Mouse (Mus musculus): ENCODE measurements at regions not wholly inside any gene's neighbourhood (a gene's known extent, or its start where the extent isn't known, plus 50 kb on each side); places are given as distances from the start of the nearest gene placed in this dataset.

DNA sequence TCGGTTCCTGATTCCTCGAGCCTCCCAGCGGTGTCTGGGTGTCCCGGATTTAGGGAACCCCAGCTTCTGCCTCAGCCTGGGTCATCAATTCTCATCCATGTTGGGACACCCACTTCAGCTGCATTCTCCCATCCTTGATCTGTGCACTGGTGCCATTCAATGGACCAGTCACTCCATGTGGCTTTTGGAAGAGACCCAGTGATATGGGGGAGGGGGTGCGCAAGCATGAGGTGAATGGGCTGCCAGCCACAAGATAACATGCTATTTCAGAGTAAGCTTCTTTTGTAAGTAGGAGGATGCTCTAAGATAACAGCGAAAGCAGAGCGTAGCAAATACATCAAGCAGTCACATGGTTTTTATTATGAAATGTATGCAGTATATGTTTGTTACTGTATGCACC is 963.1 kb downstream of the 4930447A16Rik start:
- Histone ChIP-seq H3K9ac (no peak overlapping the region), H3K9me3 (replicated peaks) (no peaks in the 10 kb centered on the region), H3K4me1 (peaks cover 43% of the 10 kb centered on the region), H3K27me3 (replicated peaks) (no peaks in the 10 kb centered on the region), H3K36me3 (no peaks in the 10 kb centered on the region), H3K4me2 (no peak overlapping the region), H3K4me3 (no peak overlapping the region), H3K27ac (no peak overlapping the region)
- WGBS (ENCODE audit: insufficient replicate concordance) = 67% methylated on average over 7 of the region's 7 CpGs
- no peak for ATAC-seq

DNA sequence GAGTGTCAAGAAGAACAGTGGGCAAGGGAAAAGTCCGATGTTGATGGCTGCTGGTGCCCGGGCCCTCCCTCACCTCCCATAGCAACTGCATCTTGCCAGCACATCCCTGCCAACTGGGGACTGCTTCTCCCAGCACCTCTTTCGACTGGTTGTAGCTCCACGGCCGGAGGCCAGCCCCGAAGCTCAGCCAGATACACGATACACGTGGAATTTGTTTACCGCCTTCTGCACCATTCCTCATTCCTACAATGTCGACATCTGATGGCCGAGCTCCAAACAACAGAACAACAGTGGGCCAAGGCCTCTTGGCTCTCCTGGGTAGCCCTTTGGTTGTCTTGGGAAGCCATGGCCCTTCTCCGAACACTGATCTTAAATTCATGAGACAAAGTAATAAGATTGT is 965.1 kb downstream of the 4930447A16Rik start:
- no peak for ATAC-seq
- H3K27ac ChIP-seq = no peak overlapping the region

DNA sequence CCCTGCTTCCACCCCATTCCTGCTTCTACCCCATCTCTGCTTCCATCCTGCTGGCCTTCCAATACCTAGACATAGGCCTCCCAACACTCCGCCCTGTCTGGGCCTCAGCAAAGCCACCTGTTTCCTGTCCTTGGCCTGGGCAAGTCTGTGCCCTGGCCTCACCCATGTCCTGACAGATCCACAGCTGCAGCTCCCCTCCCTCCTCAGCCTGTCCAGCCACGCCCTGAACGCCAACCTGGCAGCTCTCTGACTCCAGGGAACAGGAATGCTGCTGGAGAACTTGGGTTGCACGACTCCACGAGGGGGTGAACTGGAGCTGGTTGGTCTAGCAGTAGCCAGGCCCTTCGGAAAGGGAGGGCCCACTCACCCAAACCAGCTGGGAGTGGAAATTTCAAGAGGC is 966.1 kb downstream of the 4930447A16Rik start:
- no peaks in the 10 kb centered on the region for H3K36me3 ChIP-seq
- peak; percentile 52; the same call in 1 of the 2 replicates for ATAC-seq
- H3K9ac ChIP-seq = no peak overlapping the region; the same call in 1 of the 2 replicates
- no peaks in the 10 kb centered on the region for H3K27me3 ChIP-seq (replicated peaks)
- no peak overlapping the region for H3K4me3 ChIP-seq
- peaks cover 22% of the 10 kb centered on the region for H3K4me1 ChIP-seq
- no peak overlapping the region for H3K27ac ChIP-seq
- H3K9me3 ChIP-seq (replicated peaks) = no peaks in the 10 kb centered on the region
- peak overlapping the region; percentile 19; the same call in 1 of the 2 replicates for H3K4me2 ChIP-seq
- 42% methylated on average over 6 of the region's 6 CpGs for WGBS (ENCODE audit: insufficient replicate concordance)

More for the DNA sequence above, 965.1 kb downstream of the 4930447A16Rik start:
- H3K27me3 ChIP-seq (replicated peaks) = no peaks in the 10 kb centered on the region
- H3K9me3 ChIP-seq (replicated peaks) = no peaks in the 10 kb centered on the region
- H3K9ac ChIP-seq = no peak overlapping the region
- H3K36me3 ChIP-seq = no peaks in the 10 kb centered on the region
- H3K4me2 ChIP-seq = no peak overlapping the region
- WGBS (ENCODE audit: insufficient replicate concordance) = 74% methylated on average over 12 of the region's 12 CpGs
- no peak overlapping the region for H3K4me3 ChIP-seq
- peaks cover 26% of the 10 kb centered on the region for H3K4me1 ChIP-seq

DNA sequence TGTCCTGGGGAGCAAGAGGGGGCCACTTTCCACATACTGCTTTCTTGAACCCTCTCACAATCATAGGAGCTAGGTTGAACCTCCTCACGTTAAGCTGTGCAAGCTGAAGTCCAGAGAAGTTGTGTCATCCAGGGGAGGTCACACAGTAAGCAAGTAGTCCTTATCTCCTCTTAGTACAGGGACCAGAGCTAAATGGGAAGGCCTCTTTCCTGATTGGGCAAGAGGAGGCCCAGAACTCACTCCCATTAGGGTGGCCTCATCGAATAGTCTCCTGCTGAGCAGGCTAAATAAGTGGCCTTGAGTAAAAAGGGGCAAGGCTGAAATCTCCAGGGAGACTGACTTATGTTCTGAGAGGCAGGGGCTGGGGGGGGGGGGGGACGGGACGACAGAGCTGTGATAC is 966.5 kb downstream of the 4930447A16Rik start:
- peak; percentile 81 for ATAC-seq
- WGBS (ENCODE audit: insufficient replicate concordance) = 14% methylated on average over 4 of the region's 4 CpGs
- H3K27ac ChIP-seq = no peak overlapping the region
- no peak overlapping the region; the same call in 1 of the 2 replicates for H3K9ac ChIP-seq
- H3K4me3 ChIP-seq = no peak overlapping the region
- H3K4me1 ChIP-seq = peaks cover 21% of the 10 kb centered on the region
- peak overlapping the region; percentile 19; the same call in 1 of the 2 replicates for H3K4me2 ChIP-seq
- no peaks in the 10 kb centered on the region for H3K9me3 ChIP-seq (replicated peaks)
- H3K36me3 ChIP-seq = no peaks in the 10 kb centered on the region
- H3K27me3 ChIP-seq (replicated peaks) = no peaks in the 10 kb centered on the region

DNA sequence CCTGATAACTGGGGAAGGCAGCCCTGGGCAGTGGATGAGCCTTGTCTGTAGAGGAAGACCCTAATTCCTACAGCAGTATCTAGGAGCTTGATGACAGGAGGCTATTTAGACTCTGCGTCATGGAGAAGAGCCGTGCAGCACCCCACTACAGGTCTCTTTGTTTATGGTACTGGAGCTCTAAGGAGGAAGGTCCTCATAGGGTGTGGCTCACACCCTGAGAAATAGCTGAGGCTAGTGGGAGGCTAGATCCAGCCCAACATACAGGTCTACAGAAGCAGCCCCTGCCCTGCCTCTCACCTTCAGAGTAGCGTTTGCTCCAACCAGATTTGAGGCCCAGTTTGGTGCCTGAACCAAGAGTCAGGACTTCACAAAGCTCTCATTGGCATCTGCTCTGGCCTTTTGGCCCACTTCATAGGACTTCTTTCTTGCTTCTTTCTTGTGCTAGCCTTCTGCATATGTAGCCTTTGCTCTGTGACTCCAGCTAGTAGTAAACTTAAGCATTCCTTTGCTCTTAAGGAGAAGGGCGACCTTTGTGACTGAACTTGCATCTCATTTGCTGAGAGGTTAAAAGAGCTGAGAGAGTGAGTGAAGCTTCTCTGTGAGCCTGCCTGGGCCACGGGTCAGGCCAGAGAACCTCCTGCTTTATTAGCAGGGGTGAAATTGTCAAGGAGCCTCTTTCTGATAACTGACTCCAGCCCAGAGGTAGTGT is 967.2 kb downstream of the 4930447A16Rik start:
- H3K36me3 ChIP-seq = no peaks in the 10 kb centered on the region
- no peaks in the 10 kb centered on the region for H3K9me3 ChIP-seq (replicated peaks)
- H3K4me2 ChIP-seq = 0 out of 2 replicates have a peak overlapping the region, but pooled peaks have one; percentile 8
- no peak overlapping the region for H3K27ac ChIP-seq
- no peak for ATAC-seq
- no peaks in the 10 kb centered on the region for H3K27me3 ChIP-seq (replicated peaks)
- 70% methylated on average over 5 of the region's 5 CpGs for WGBS (ENCODE audit: insufficient replicate concordance)
- no peak overlapping the region for H3K4me3 ChIP-seq
- H3K9ac ChIP-seq = no peak overlapping the region
- peaks cover 17% of the 10 kb centered on the region for H3K4me1 ChIP-seq

DNA sequence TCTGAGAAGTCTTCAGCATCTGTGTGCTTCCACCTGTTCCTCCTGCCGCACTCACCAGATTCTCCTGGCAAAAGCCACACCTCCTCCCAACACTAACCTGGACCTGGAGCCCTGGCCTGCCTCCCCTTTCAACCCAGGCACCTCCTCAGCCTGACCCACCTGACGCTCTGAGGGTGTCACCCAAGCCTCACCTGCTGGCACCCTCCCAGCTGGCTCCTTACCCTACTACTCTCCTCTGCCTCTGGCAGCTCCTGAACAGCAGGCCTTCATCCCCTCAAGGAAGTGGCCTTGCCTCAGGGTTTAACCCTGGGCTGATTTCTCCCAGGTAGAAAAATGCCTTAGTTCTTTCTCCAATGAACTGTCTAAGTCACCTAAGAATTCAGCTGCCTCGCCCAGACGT is 973.5 kb downstream of the 4930447A16Rik start:
- WGBS (ENCODE audit: insufficient replicate concordance) = 82% methylated on average over 4 of the region's 4 CpGs
- peaks cover 7% of the 10 kb centered on the region for H3K4me1 ChIP-seq
- no peak for ATAC-seq
- no peak overlapping the region for H3K4me3 ChIP-seq
- no peak overlapping the region for H3K27ac ChIP-seq
- no peak overlapping the region for H3K4me2 ChIP-seq
- no peaks in the 10 kb centered on the region for H3K36me3 ChIP-seq
- no peaks in the 10 kb centered on the region for H3K9me3 ChIP-seq (replicated peaks)
- H3K27me3 ChIP-seq (replicated peaks) = no peaks in the 10 kb centered on the region
- H3K9ac ChIP-seq = no peak overlapping the region

DNA sequence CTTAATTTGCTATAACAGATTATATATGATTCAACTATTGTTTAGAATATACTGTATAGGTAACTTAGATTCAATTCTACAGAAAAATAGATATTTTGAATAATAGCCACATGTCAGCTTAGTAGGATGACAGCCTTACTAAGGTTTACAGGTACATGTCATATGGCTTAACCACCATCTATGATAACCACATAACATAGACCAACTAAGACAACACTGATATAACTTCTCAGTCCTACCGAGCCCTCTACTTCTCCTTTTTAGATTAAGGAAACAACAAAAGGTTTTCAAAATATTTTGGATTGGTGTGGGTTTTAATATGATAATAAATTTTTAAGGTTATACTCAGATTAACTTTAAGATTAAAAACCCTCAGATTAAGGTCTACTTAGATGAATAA is 977.4 kb downstream of the 4930447A16Rik start:
- no peak for ATAC-seq
- no peaks in the 10 kb centered on the region for H3K36me3 ChIP-seq
- no peak overlapping the region for H3K4me3 ChIP-seq
- H3K9ac ChIP-seq = no peak overlapping the region
- no peak overlapping the region for H3K27ac ChIP-seq
- no peak overlapping the region for H3K4me2 ChIP-seq
- H3K4me1 ChIP-seq = peaks cover 41% of the 10 kb centered on the region
- 21% methylated on average over 1 of the region's 1 CpGs for WGBS (ENCODE audit: insufficient replicate concordance)
- H3K9me3 ChIP-seq (replicated peaks) = no peaks in the 10 kb centered on the region
- H3K27me3 ChIP-seq (replicated peaks) = no peaks in the 10 kb centered on the region

DNA sequence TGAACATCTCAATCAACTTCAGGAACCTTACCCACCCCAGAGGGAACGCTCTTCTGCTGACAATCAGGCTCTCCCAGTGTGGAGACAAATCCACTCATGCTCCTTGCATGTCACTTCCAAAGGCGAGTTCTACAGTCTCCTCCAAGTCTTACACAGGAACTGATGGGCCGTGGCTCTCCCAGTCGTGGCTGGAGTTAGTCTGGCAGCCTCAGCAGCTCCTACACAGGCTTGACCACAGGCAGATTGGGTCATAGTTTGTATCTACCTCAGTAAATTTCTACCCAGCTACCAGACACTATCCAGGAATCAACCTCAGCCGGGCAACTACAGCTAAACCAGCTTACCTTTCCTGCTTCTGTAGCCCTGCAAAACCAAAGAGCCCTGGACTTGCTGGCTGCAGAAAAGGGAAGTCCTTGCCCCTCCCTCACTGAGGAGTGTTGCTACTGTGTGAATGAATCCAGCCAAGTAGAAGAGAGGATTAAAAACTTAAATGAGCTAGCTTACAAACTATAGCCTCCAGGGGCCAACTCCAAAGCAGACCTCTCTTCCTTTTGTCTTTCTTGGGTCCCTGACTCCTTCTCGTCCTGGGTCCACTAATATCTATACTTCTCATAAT is 978.5 kb downstream of the 4930447A16Rik start:
- ATAC-seq = no peak
- H3K9me3 ChIP-seq (replicated peaks) = no peaks in the 10 kb centered on the region
- no peaks in the 10 kb centered on the region for H3K27me3 ChIP-seq (replicated peaks)
- 25% methylated on average over 6 of the region's 6 CpGs for WGBS (ENCODE audit: insufficient replicate concordance)
- peaks cover 41% of the 10 kb centered on the region for H3K4me1 ChIP-seq
- H3K36me3 ChIP-seq = no peaks in the 10 kb centered on the region
- H3K27ac ChIP-seq = no peak overlapping the region
- H3K4me3 ChIP-seq = no peak overlapping the region
- H3K4me2 ChIP-seq = no peak overlapping the region
- no peak overlapping the region for H3K9ac ChIP-seq

DNA sequence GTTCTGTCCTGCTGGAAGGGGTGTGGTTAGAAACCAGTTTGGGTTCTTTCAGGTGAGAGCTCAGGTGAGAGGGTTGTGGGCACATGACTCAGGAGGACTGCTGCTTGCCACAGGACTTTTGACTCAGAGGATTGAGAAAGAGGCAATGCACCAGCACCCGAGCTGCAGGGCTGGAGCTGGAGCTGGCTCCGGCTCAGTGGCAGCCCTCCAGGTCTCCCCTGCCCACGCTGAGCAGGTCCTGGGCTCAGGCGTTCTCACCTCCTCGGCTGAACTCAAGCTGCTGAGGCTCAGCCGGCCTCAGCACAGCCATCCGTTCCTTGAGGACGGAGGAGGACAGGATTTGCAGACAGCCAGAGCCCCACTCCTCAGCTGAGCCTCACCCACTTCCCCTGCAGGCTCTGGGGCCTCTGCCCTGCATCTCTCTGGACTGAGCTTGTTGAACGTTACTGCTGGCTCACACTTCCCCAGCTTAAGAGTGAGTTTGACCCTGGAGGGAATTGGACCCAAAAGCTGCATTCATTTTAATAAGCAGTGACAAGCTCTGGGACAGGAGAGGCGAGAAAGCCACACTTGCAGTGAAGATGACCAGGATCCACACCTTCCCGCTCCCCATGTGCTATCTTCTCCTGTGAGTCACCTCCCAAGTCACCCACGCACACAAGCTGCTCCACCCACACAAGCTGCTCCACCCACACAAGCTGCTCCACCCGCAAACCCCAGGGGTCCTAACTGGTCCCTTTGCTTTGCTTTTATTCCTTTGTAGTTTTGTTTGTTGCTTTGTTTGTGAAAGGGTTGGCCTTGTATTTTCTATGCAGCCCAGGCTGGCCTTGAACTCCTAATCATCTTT is 981.0 kb downstream of the 4930447A16Rik start:
- no peak overlapping the region; the same call in 1 of the 2 replicates for H3K4me2 ChIP-seq
- peaks cover 41% of the 10 kb centered on the region for H3K4me1 ChIP-seq
- 23% methylated on average over 13 of the region's 13 CpGs for WGBS (ENCODE audit: insufficient replicate concordance)
- no peaks in the 10 kb centered on the region for H3K36me3 ChIP-seq
- H3K9ac ChIP-seq = no peak overlapping the region
- no peak overlapping the region for H3K27ac ChIP-seq
- H3K9me3 ChIP-seq (replicated peaks) = no peaks in the 10 kb centered on the region
- no peaks in the 10 kb centered on the region for H3K27me3 ChIP-seq (replicated peaks)
- ATAC-seq = 0 out of 2 replicates have a peak, but pooled peaks have one; percentile 27
- H3K4me3 ChIP-seq = no peak overlapping the region

DNA sequence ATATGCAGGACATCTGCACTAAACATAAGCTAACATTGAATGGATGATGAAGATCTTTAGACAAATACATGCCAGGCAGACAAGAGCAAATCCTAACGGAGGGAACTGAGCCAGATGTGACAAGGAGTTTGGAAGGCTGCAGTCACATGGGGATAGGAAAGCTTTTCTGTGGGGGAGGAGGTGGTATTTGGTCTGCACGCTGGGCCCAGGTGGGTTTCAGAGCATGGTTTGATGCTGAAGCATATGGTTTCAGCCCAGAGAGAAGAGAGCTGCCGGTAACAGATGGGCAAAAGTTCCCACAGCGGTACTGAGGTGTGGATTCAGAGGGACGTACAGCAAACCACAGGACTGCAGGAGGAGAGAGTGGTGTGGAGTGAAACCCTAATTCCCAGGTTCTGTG is 982.1 kb downstream of the 4930447A16Rik start:
- Histone ChIP-seq H3K4me3 (no peak overlapping the region), H3K9ac (no peak overlapping the region), H3K36me3 (no peaks in the 10 kb centered on the region), H3K4me2 (no peak overlapping the region), H3K27ac (no peak overlapping the region), H3K9me3 (replicated peaks) (no peaks in the 10 kb centered on the region), H3K27me3 (replicated peaks) (no peaks in the 10 kb centered on the region), H3K4me1 (peaks cover 41% of the 10 kb centered on the region)
- ATAC-seq = no peak
- 68% methylated on average over 5 of the region's 5 CpGs for WGBS (ENCODE audit: insufficient replicate concordance)

DNA sequence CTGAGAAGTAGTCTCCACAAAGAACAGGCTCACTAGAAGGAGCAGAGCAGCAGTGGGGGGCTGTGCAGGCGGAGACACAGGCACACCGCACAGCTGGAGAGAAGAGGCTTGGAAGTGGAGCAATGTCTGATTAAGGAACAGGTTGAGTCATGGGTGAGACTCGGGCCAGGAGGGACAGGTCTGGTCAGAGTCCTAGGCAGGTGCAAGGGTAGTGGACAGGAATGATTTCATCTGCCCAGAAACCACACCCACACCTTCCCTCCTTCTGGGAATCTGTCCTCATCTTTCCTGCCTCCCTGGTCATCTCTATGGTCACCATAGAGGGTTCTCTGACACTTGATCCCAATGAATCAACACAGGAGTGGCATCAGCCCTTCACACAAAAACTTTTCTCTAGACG is 983.8 kb downstream of the 4930447A16Rik start:
- no peak overlapping the region for H3K9ac ChIP-seq
- H3K4me2 ChIP-seq = no peak overlapping the region
- peaks cover 31% of the 10 kb centered on the region for H3K4me1 ChIP-seq
- WGBS (ENCODE audit: insufficient replicate concordance) = 74% methylated on average over 4 of the region's 4 CpGs
- no peaks in the 10 kb centered on the region for H3K36me3 ChIP-seq
- H3K27ac ChIP-seq = no peak overlapping the region
- H3K27me3 ChIP-seq (replicated peaks) = no peaks in the 10 kb centered on the region
- H3K4me3 ChIP-seq = no peak overlapping the region
- no peaks in the 10 kb centered on the region for H3K9me3 ChIP-seq (replicated peaks)
- ATAC-seq = no peak

DNA sequence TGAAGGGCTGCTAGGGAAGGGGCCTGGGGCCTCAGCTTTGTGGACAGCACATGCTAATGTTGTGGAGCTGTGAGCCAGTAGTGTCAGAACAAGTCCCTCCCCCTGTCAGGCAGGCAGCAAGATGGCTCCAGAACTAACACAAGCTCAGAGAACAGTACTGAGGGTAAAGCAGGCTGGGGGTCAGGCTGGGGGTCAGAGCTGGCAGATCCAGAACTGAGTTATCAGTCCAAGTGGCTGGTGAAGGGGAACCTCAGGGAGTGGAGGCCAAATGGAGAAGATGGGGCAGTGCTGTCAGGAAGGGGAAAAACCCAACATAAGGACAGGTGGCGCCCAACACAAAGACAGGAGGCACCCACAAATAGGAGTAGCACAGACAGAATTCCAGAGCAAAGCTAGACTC is 985.1 kb downstream of the 4930447A16Rik start:
- H3K4me2 ChIP-seq = no peak overlapping the region
- H3K4me3 ChIP-seq = no peak overlapping the region
- H3K36me3 ChIP-seq = no peaks in the 10 kb centered on the region
- no peaks in the 10 kb centered on the region for H3K9me3 ChIP-seq (replicated peaks)
- no peak overlapping the region for H3K27ac ChIP-seq
- H3K27me3 ChIP-seq (replicated peaks) = no peaks in the 10 kb centered on the region
- H3K4me1 ChIP-seq = peaks cover 19% of the 10 kb centered on the region
- H3K9ac ChIP-seq = no peak overlapping the region
- WGBS (ENCODE audit: insufficient replicate concordance) = 74% methylated on average over 1 of the region's 1 CpGs
- ATAC-seq = no peak
